Mouse (Mus musculus) hindbrain, embryonic 13.5 days (tissue): ENCODE results near the gene Tas2r126. TPM values are rescaled to one million over a fixed set of nuclear protein-coding genes. Genes with fewer than 3 reads are reported as not detected.

Experiments
- polyA plus RNA-seq: library from polyadenylated mRNA; unstranded; fragments of >200 nt; fragmentation: Nextera tagmentation; extraction: Ambion mirVana; gene quantifications from 2 replicates; pipeline ENCODE4 v1.2.1, GENCODE M21; 2015

Gene Tas2r126
- polyA plus RNA-seq, 1 experiment from 2014 or later, result not detected

Other genes with a start within 250 kb of the Tas2r126 start
- gene Tas2r144, start 219.2 kb upstream of the Tas2r126 start, polyA plus RNA-seq, result not detected in 2 replicates
- 12.3 and 13.5 TPM in 2 replicates for gene Gstk1, start 188.6 kb upstream of the Tas2r126 start, polyA plus RNA-seq
- gene Tmem139, start 172.6 kb upstream of the Tas2r126 start, polyA plus RNA-seq, result 0.23 and 0.48 TPM in 2 replicates
- gene Casp2, start 169.6 kb upstream of the Tas2r126 start, polyA plus RNA-seq, result 43.5 and 47.5 TPM in 2 replicates
- 1.5 and 1.6 TPM in 2 replicates for gene Clcn1, start 147.8 kb upstream of the Tas2r126 start, polyA plus RNA-seq
- 5.8 and 6.7 TPM in 2 replicates for gene Fam131b, start 109.9 kb upstream of the Tas2r126 start, polyA plus RNA-seq
- gene Zyx, start 84.9 kb upstream of the Tas2r126 start, polyA plus RNA-seq, result 47.5 and 50.1 TPM in 2 replicates
- 0.31 and 0.68 TPM in 2 replicates for gene Epha1, start 61.3 kb upstream of the Tas2r126 start, polyA plus RNA-seq
- not detected in 2 replicates for gene Tas2r143, start 34.3 kb upstream of the Tas2r126 start, polyA plus RNA-seq
- gene Tas2r135, start 29.1 kb upstream of the Tas2r126 start, polyA plus RNA-seq, result not detected in 2 replicates
- not detected in 2 replicates for gene Olfr458, start 30.7 kb downstream of the Tas2r126 start, polyA plus RNA-seq
- gene Olfr457, start 41.8 kb downstream of the Tas2r126 start, polyA plus RNA-seq, result 0.04 TPM in 1 of 2 replicates, not detected in the other
- not detected in 2 replicates for gene Olfr456, start 52.7 kb downstream of the Tas2r126 start, polyA plus RNA-seq
- not detected in 2 replicates for gene Olfr455, start 113.1 kb downstream of the Tas2r126 start, polyA plus RNA-seq
- not detected in 2 replicates for gene Tcaf3, start 163.2 kb downstream of the Tas2r126 start, polyA plus RNA-seq
- gene Tcaf2, start 210.7 kb downstream of the Tas2r126 start, polyA plus RNA-seq, result 2.1 and 2.4 TPM in 2 replicates